24 mouse cellular contexts compared by ENCODE assay signal in genomic region chr13:29285058-29285457, GRCm38 (mm10).
DNase-seq lines count a peak whose midpoint lies in the region; ATAC-seq and TF ChIP-seq lines count a peak whose summit lies in the region.
"Had no signal": no experiment of that assay in that cellular context is flagged by ENCODE, and none has a peak within 500 bp of the region (broad histone marks: within the 10 kb centered on the region; RNA-seq: fewer than 3 reads in every experiment).

No protein-coding gene starts in this region.

- peak; percentile 43; the same call in 1 of the 2 replicates for ATAC-seq in frontal cortex, adult (ENCODE audit: low TSS enrichment)
- ATAC-seq in kidney, embryonic 15.5 days (replicated peaks; ENCODE audit: low FRiP score): peak; percentile 83
- peak; percentile 13; the same call in 1 of the 2 replicates for ATAC-seq in kidney, postnatal 0 days (replicated peaks; ENCODE audit: low FRiP score, low read depth)
- ATAC-seq: activated CD4-positive, CD25-positive, alpha-beta regulatory T cell, adult 4 months; CD4-positive, CD25-positive, alpha-beta regulatory T cell, adult 4 months; forebrain, embryonic 13.5 days; forebrain, embryonic 15.5 days; Patski had no signal

- no peak overlapping the region for H3K27ac ChIP-seq in kidney, embryonic 15.5 days
- H3K27ac ChIP-seq in kidney, postnatal 0 days: no peak overlapping the region
- H3K27ac ChIP-seq: embryonic facial prominence, embryonic 10.5 days; embryonic facial prominence, embryonic 12.5 days; forebrain, embryonic 13.5 days; forebrain, embryonic 15.5 days had no signal

- H3K4me2 ChIP-seq in kidney, embryonic 15.5 days: no peak overlapping the region
- no peak overlapping the region for H3K4me2 ChIP-seq in kidney, postnatal 0 days (ENCODE audit: low read length)
- H3K4me2 ChIP-seq: embryonic facial prominence, embryonic 12.5 days; forebrain, embryonic 13.5 days; forebrain, embryonic 15.5 days had no signal

- no peaks in the 10 kb centered on the region for H3K36me3 ChIP-seq in kidney, embryonic 15.5 days
- H3K36me3 ChIP-seq in kidney, postnatal 0 days (ENCODE audit: insufficient read depth, low read length): no peaks in the 10 kb centered on the region
- H3K36me3 ChIP-seq: embryonic facial prominence, embryonic 10.5 days; embryonic facial prominence, embryonic 12.5 days; forebrain, embryonic 15.5 days; G1E had no signal

- H3K4me1 ChIP-seq in kidney, embryonic 15.5 days: peaks cover 11% of the 10 kb centered on the region
- H3K4me1 ChIP-seq in kidney, postnatal 0 days (replicated peaks; ENCODE audit: insufficient read depth, low read length): no peaks in the 10 kb centered on the region
- H3K4me1 ChIP-seq: embryonic facial prominence, embryonic 10.5 days; embryonic facial prominence, embryonic 12.5 days; forebrain, embryonic 13.5 days; forebrain, embryonic 15.5 days had no signal

- no peaks in the 10 kb centered on the region for H3K27me3 ChIP-seq in kidney, embryonic 15.5 days
- no peaks in the 10 kb centered on the region; the same call in 1 of the 2 replicates for H3K27me3 ChIP-seq in kidney, postnatal 0 days (ENCODE audit: insufficient read depth, low read length)
- H3K27me3 ChIP-seq: CH12.LX; embryonic facial prominence, embryonic 12.5 days; forebrain, embryonic 13.5 days; forebrain, embryonic 15.5 days; Patski had no signal

- no peaks in the 10 kb centered on the region for H3K9me3 ChIP-seq in kidney, embryonic 15.5 days (replicated peaks)
- no peaks in the 10 kb centered on the region for H3K9me3 ChIP-seq in kidney, postnatal 0 days (replicated peaks; ENCODE audit: low read length)
- H3K9me3 ChIP-seq: embryonic facial prominence, embryonic 10.5 days; embryonic facial prominence, embryonic 12.5 days; forebrain, embryonic 13.5 days; forebrain, embryonic 15.5 days; G1E had no signal

- 12% methylated on average over 3 of the region's 3 CpGs for WGBS in kidney, embryonic 15.5 days
- WGBS in kidney, postnatal 0 days: 10% methylated on average over 3 of the region's 3 CpGs

- no peak for TF ChIP-seq CTCF in kidney, postnatal 0 days (IDR thresholded peaks at IDR 0.05; ENCODE audit: low read depth)

- no peak overlapping the region for H3K4me3 ChIP-seq in kidney, embryonic 15.5 days (replicated peaks)
- no peak overlapping the region for H3K4me3 ChIP-seq in kidney, postnatal 0 days (replicated peaks; ENCODE audit: low read depth, low read length)
- H3K4me3 ChIP-seq: embryonic facial prominence, embryonic 10.5 days; embryonic facial prominence, embryonic 12.5 days; forebrain, embryonic 13.5 days; forebrain, embryonic 15.5 days had no signal

- DNase-seq in frontal cortex, adult 2 months (ENCODE audit: extremely low spot score in 1 of 2, low spot score in 1 of 2): no peak
- DNase-seq in kidney, adult 8-10 months: no peak
- DNase-seq in kidney, postnatal 0 days (ENCODE audit: low spot score): peak; percentile 87
- no peak for DNase-seq in kidney, adult 9 months
- DNase-seq: adrenal gland, adult 8-10 months; adrenal gland, postnatal 14 days; adrenal gland, postnatal 36 days; B cell, adult 2 months; cerebellum, adult 11-12 months; cerebellum, adult 2 months; cerebellum, adult 9-10 months; cerebellum, postnatal 10 days; cerebellum, postnatal 25 days had no signal

- H3K9ac ChIP-seq in kidney, embryonic 15.5 days: no peak overlapping the region
- no peak overlapping the region for H3K9ac ChIP-seq in kidney, postnatal 0 days (ENCODE audit: low read depth, low read length)
- H3K9ac ChIP-seq: embryonic facial prominence, embryonic 12.5 days; forebrain, embryonic 13.5 days; forebrain, embryonic 15.5 days had no signal

Comparison
In these comparisons a context has a peak if more than half of its experiments do, and no peak if none do; other contexts are left out.
1. ATAC-seq: peak in every context shown above with its lines; median percentile 83 in kidney, embryonic 15.5 days; 43 in frontal cortex, adult; 13 in kidney, postnatal 0 days.